Mouse (Mus musculus) spleen, adult 2 months (tissue): ENCODE results near the gene Gss.

Experiments
- CTCF ChIP-seq: fragments of 200-500 bp; IDR thresholded peaks from 2 replicates; pipeline ENCODE4 v1.5.1; 2011; ENCODE audit warnings: mild to moderate bottlenecking, inconsistent platforms; ENCODE audit not compliant: insufficient read depth, insufficient read length, insufficient replicate concordance; ENCODE audit errors: extremely low read depth
- POLR2A ChIP-seq: fragments of 200-500 bp; IDR thresholded peaks from 2 replicates; pipeline ENCODE4 v1.6.1; 2011; ENCODE audit warnings: low read depth, low read length, inconsistent platforms

GRCm38 (mm10) chr2:155552949-155553354 is 39.7 kb downstream of the Gss start:
- TF ChIP-seq POLR2A (no peak), CTCF (no peak)
